In the genomic region with DNA sequence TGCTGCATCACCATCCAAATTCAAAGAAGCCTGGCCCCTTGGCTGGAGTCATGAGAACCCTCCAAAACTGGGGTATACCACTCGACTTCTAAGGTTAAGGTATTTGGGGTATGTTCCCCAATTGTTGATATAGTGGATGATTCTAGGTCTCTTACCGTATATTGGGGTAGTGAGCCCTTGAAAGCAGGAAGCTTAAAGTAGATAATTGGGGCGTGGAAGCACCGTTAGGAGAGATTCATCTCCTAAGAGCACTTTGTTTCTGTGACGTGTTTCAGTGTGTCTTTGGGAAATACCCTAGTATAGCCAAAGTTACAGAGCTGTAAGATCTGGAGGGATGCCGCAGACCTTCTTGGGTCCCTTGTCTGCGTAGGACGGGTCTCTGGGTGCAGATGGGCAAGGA, we compare ENCODE assay signal across 27 mouse cellular contexts. TPM values are rescaled to one million over a fixed set of nuclear protein-coding genes. Genes with fewer than 3 reads are reported as not detected.
DNase-seq lines count a peak whose midpoint lies in the region; TF ChIP-seq lines count a peak whose summit lies in the region.
"Had no signal": no experiment of that assay in that cellular context is flagged by ENCODE, and none has a peak within 500 bp of the region (broad histone marks: within the 10 kb centered on the region; RNA-seq: fewer than 3 reads in every experiment).

No protein-coding gene starts in this region.

- peak; percentile 49 to 67; a peak in 3 of 4 replicates for TF ChIP-seq EP300 in MEL (IDR thresholded peaks at IDR 0.05; ENCODE audit: low read depth in 1 of 2, low read length in 2 of 2)

- H3K9ac ChIP-seq in MEL (ENCODE audit: control insufficient read depth, low read depth, low read length, poor library complexity, severe bottlenecking) = no peak overlapping the region

- H3K79me2 ChIP-seq in MEL (ENCODE audit: control insufficient read depth, insufficient read depth, low read length, poor library complexity) = no peaks in the 10 kb centered on the region

- TF ChIP-seq POLR2A in MEL (IDR thresholded peaks at IDR 0.05; ENCODE audit: control insufficient read depth in 1 of 2, insufficient read depth in 1 of 2, low read depth in 1 of 2, low read length in 2 of 2, poor library complexity in 1 of 2) = no peak

- TF ChIP-seq RAD21 in MEL (IDR thresholded peaks at IDR 0.05; ENCODE audit: low read depth, low read length) = no peak

- DNase-seq in MEL (ENCODE audit: low read depth, low spot score) (peak; percentile 81), MEL-GATA-1-ER (ENCODE audit: extremely low read depth, low read depth) (peak; percentile 62)
- no peak for DNase-seq in c-Kit-positive CD71-positive TER-119-positive erythroid progenitor cells, embryonic 14.5 days (ENCODE audit: low spot score)
- no peak for DNase-seq in layer of hippocampus, adult 18-20 months (ENCODE audit: low spot score in 2 of 2)
- DNase-seq: adrenal gland, adult 2 months; adrenal gland, adult 8-10 months; adrenal gland, postnatal 10 days; adrenal gland, postnatal 14 days; adrenal gland, postnatal 25 days; adrenal gland, postnatal 36 days; B cell, adult 2 months; cerebellum, adult 11 months; cerebellum, adult 11-12 months; cerebellum, adult 18-20 months; cerebellum, adult 2 months; cerebellum, adult 8-10 months; cerebellum, adult 9-10 months had no signal

- peak overlapping the region; percentile 13; the same call in 1 of the 2 replicates for H3K27ac ChIP-seq in MEL (ENCODE audit: control insufficient read depth, low read depth, low read length)

- no peak overlapping the region for H3K4me3 ChIP-seq in MEL (ENCODE audit: control insufficient read depth in 1 of 2, insufficient read depth in 1 of 2, low read depth in 2 of 2, low read length in 2 of 2)

- H3K9me3 ChIP-seq in MEL (replicated peaks; ENCODE audit: insufficient read depth, low read length) = no peaks in the 10 kb centered on the region
- H3K9me3 ChIP-seq: G1E had no signal

- no peaks in the 10 kb centered on the region for H3K27me3 ChIP-seq in MEL (ENCODE audit: control insufficient read depth in 1 of 2, insufficient read depth in 2 of 2, low read length in 2 of 2)
- H3K27me3 ChIP-seq: CH12.LX had no signal

- peaks cover 4 to 6% of the 10 kb centered on the region in 2 experiments for H3K4me1 ChIP-seq in MEL (ENCODE audit: control insufficient read depth in 1 of 2, insufficient read depth in 2 of 2, low read length in 2 of 2)

- no peak for TF ChIP-seq CTCF in MEL (IDR thresholded peaks at IDR 0.05 in 2 of 3, conservative IDR thresholded peaks at IDR 0.05 in 1 of 3; ENCODE audit: control insufficient read depth in 1 of 3, insufficient read depth in 1 of 3, low read depth in 2 of 3, low read length in 3 of 3, poor library complexity in 1 of 3, severe bottlenecking in 1 of 3)

- peaks cover 0 to 3% of the 10 kb centered on the region in 2 experiments; a peak in 2 of 4 replicates for H3K36me3 ChIP-seq in MEL (ENCODE audit: control insufficient read depth in 1 of 2, insufficient read depth in 2 of 2, low read length in 2 of 2)
- H3K36me3 ChIP-seq: G1E had no signal

TF ChIP-seq in MEL, 35 proteins besides CTCF, POLR2A, EP300 and RAD21:
- no peak for TF ChIP-seq USF1 (IDR thresholded peaks at IDR 0.05; ENCODE audit: low read depth, low read length)
- peak; percentile 14; the same call in 1 of the 2 replicates for TF ChIP-seq MAX (IDR thresholded peaks at IDR 0.05; ENCODE audit: low read length)
- no peak for TF ChIP-seq MYB (IDR thresholded peaks at IDR 0.05; ENCODE audit: low read depth, low read length)
- TF ChIP-seq USF2 (IDR thresholded peaks at IDR 0.05; ENCODE audit: borderline replicate concordance in 1 of 2, insufficient read depth in 1 of 2, low read depth in 1 of 2, low read length in 2 of 2) = no peak
- no peak for TF ChIP-seq ZMIZ1 (IDR thresholded peaks at IDR 0.05; ENCODE audit: low read depth, low read length)
- peak; percentile 38; the same call in 1 of the 2 replicates for TF ChIP-seq MYC (IDR thresholded peaks at IDR 0.05; ENCODE audit: low read depth, low read length)
- no peak for TF ChIP-seq TCF12 (IDR thresholded peaks at IDR 0.05; ENCODE audit: low read depth, low read length)
- peak; percentile 44 for TF ChIP-seq ETS1 (IDR thresholded peaks at IDR 0.05; ENCODE audit: low read depth, low read length)
- TF ChIP-seq TBP (IDR thresholded peaks at IDR 0.05; ENCODE audit: low read depth, low read length) = no peak
- TF ChIP-seq NRF1 (IDR thresholded peaks at IDR 0.05; ENCODE audit: insufficient read depth, low read depth, low read length, poor library complexity, severe bottlenecking) = no peak

RNA-seq across cellular contexts. Expression of gene Trcg1, which starts 38.9 kb away (rescaled TPM):
- not detected in 2 replicates for total RNA-seq in MEL (2012; rRNA removed)
- polyA plus RNA-seq in MEL (2012; ENCODE audit: insufficient read depth in 1 of 2, insufficient read length in 2 of 2, low read depth in 1 of 2, low replicate concordance in 2 of 2, missing spikeins in 1 of 2) = not detected
- total RNA-seq in layer of hippocampus, adult 18-20 months (2021) = not detected
- total RNA-seq: adrenal gland, adult 18-20 months; adrenal gland, adult 2 months; adrenal gland, adult 8-10 months; adrenal gland, postnatal 10 days; adrenal gland, postnatal 14 days; adrenal gland, postnatal 25 days; adrenal gland, postnatal 36 days; adrenal gland, postnatal 4 days; CH12.LX; ES-E14 had no signal
- polyA plus RNA-seq: activated CD4-positive, CD25-positive, alpha-beta regulatory T cell, adult 4 months; adrenal gland, adult 2 months; brain, embryonic 14.5 days; C2C12; CD4-positive, CD25-positive, alpha-beta regulatory T cell, adult 4 months; cerebellum, adult 2 months; G1E; Patski had no signal

RNA-seq across cellular contexts. Expression of gene Commd4, which starts 39.3 kb away (rescaled TPM):
- total RNA-seq in MEL (2012; rRNA removed) = 77.3 and 90.6 TPM in 2 replicates
- polyA plus RNA-seq in MEL (2012; ENCODE audit: insufficient read depth in 1 of 2, insufficient read length in 2 of 2, low read depth in 1 of 2, low replicate concordance in 2 of 2, missing spikeins in 1 of 2) = 10 to 100 TPM in 1 of 2 experiments, not detected in 1; 89.7 TPM
- total RNA-seq in layer of hippocampus, adult 18-20 months (2021) = 10 to 100 TPM; 83.8 to 84.6 TPM

RNA-seq across cellular contexts. Expression of gene Neil1, which starts 49.3 kb away (rescaled TPM):
- 1.8 TPM in 2 replicates for total RNA-seq in MEL (2012; rRNA removed)
- 1 to 10 TPM in 1 of 2 experiments, not detected in 1; 4.3 TPM for polyA plus RNA-seq in MEL (2012; ENCODE audit: insufficient read depth in 1 of 2, insufficient read length in 2 of 2, low read depth in 1 of 2, low replicate concordance in 2 of 2, missing spikeins in 1 of 2)
- total RNA-seq in layer of hippocampus, adult 18-20 months (2021) = 1 to 10 TPM; 6.4 to 7.8 TPM

Comparison
In these comparisons a context has a peak if more than half of its experiments do, and no peak if none do; other contexts are left out.
1. DNase-seq: peak in MEL (single experiment) and MEL-GATA-1-ER (single experiment); none in c-Kit-positive CD71-positive TER-119-positive erythroid progenitor cells, embryonic 14.5 days (single experiment) and layer of hippocampus, adult 18-20 months (0 of 2).